Mouse (Mus musculus): Measurements from ENCODE around the gene Kat5.
A peak's percentile ranks its signal among the peaks of the same experiment; 100 is the strongest.

Gene Kat5

GRCm38 (mm10) chr19:5625311-5625710 lies 15.3 kb upstream of the Kat5 start:
- no peak for DNase-seq

DNA sequence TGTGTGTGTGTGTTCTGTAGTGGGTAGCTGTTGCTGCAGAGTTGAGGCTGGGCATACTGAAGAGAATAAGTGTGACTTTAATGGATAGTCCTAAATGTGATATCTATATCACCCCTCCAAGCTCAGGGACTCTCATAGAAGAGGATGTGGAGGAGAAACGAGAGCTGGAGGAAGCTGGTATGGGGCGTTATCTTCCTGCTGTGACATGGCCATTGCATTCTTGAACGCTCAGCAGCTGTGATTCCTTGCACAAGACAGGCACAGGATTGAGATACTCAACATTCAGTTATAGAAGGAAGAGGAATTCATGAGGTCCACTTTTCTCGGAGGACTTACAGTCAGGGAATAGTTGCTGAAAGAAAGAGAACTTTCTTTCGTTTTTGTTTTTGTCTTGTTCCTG lies 11.8 kb upstream of the Kat5 start:
- no peak for DNase-seq

GRCm38 (mm10) chr19:5620007-5620406 lies 10.0 kb upstream of the Kat5 start:
- no peak for DNase-seq

GRCm38 (mm10) chr19:5614953-5615352 lies 4.9 kb upstream of the Kat5 start:
- DNase-seq = no peak

GRCm38 (mm10) chr19:5612762-5613411 lies 2.9 kb upstream of the Kat5 start:
- no peak for DNase-seq

DNA sequence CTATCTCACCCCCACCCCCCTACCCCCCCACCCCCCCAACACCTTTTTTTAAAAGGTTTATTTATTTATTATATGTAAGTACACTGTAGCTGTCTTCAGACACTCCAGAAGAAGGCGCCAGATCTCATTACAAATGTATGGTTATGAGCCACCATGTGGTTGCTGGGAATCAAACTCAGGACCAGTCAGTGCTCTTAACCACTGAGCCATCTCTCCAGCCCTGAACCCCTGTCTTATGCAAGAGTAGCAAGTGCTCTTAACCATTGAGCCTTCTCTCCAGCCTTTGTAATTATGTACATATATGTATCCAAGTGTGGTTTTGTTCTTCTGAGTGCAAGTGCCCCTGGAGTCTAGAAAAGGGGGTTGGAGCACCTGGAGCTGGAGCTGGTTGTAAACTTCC lies 1.9 kb upstream of the Kat5 start:
- DNase-seq = peak; percentile 52

DNA sequence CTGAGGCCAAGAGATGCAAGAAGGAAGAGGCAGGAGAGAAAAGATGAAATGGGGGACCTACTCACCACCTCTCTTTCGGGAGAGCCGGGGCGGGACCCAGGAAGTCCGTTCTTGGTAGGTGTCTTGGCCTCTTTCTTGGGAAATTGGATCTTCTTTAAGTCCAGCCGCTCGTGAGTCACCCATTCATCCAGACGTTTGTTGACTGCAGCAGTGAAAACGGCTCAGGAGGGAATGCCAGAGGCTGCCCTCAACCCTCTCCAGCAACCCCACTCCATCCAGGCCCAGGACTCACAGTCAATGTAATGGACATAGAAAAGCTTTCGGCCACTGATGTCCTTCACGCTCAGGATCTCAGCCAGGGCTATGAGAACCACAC lies 878 bp downstream of the Kat5 start:
- no peak for DNase-seq

DNA sequence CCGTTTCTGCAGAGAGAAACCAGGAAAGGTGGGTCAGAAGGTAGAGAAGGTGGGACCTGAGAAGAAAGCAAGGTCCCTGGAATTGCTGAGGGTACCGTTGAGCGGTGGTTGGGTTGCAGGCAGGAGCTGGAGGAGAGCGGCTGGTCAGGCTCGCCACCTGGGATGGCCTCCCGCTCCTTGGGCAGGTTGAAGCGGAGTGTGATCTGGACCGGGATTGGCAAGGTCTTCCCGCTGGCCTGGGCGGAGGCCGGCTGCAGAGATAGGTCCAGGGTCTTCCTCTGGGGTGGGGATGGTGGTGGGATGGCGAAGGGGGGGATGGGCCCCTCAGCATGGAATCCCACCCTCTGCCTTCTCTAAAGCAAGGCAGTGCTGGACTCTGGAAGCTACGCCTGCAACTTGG lies 1.3 kb downstream of the Kat5 start:
- DNase-seq = no peak

- DNase-seq = no peak
These were observed 2.2 kb downstream of the Kat5 start for GRCm38 (mm10) chr19:5607705-5608410.

GRCm38 (mm10) chr19:5606196-5606595 lies 3.8 kb downstream of the Kat5 start:
- no peak for DNase-seq

GRCm38 (mm10) chr19:5605126-5605525 lies 4.9 kb downstream of the Kat5 start:
- DNase-seq = no peak

GRCm38 (mm10) chr19:5603664-5604063 lies 6.4 kb downstream of the Kat5 start:
- no peak for DNase-seq

- DNase-seq = peak; percentile 84
These were observed 8.1 kb downstream of the Kat5 start, which contains the start of gene Rnaseh2c for GRCm38 (mm10) chr19:5601752-5602541. TSS of gene Rnaseh2c (plus strand) at chr19:5601873.

DNA sequence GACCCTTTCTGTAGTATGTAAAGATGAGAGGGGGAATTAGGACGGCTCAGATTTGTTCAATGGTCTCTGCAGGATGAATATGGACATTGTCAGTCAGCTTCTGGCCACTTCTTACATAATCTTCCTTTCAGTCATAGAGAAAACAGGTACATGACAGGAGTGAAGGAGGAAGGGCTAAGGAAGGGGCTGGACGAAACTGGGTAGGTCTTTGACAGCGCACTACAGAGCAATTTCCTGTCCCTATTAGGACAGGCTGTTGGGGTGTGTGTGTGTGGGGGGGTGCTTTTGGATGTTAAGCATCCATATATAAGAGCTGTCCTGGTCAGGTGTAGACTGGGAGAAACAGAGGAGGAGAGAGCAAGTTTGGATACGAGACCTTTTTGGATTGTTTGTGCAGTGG lies 10.8 kb downstream of the Kat5 start:
- no peak for DNase-seq

DNA sequence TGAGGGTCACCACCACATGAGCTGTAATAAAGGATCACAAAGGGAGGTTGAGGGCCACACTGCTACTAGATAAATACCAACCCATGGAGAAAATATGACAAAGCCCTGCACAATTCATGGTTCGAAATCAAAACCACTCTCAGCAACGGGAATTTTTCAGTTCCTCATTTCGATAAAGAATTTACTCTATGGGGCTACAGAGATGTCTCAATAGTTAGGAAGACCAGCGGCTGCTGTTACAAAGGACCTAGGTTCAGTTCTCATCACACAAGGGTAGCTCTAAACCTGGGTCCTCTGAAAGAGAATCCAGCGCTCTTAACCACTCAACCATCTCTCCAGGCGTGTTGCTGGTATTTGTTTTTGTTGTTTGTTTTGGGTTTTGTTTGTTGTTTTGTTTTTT lies 18.1 kb downstream of the Kat5 start:
- no peak for DNase-seq

DNA sequence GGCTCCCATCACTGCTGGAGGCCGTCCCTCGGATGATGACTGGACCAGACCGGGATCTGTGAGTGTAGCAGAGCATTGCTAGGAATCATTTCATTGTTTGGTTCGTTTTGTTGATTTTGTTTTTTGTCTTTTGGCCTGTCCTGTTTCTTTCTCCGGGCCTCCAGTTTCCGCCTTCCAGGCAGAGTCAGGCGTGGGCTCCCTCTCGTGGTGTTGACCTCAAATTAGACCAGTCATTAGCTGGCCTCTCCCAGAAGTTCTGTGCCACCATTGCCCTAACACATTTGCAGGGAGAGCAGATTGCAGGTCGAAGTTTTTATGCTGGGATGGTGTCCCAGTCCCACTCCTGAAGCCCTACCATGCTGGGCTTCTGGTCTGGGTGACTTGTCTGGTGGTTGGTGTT lies 20.9 kb downstream of the Kat5 start:
- DNase-seq = no peak

GRCm38 (mm10) chr19:5581995-5582394 lies 28.0 kb downstream of the Kat5 start:
- DNase-seq = no peak

- DNase-seq = no peak
These were observed 29.3 kb downstream of the Kat5 start for GRCm38 (mm10) chr19:5580776-5581175.

GRCm38 (mm10) chr19:5579971-5580370 lies 30.1 kb downstream of the Kat5 start:
- DNase-seq = no peak

GRCm38 (mm10) chr19:5575336-5575735 lies 34.7 kb downstream of the Kat5 start:
- DNase-seq = no peak

DNA sequence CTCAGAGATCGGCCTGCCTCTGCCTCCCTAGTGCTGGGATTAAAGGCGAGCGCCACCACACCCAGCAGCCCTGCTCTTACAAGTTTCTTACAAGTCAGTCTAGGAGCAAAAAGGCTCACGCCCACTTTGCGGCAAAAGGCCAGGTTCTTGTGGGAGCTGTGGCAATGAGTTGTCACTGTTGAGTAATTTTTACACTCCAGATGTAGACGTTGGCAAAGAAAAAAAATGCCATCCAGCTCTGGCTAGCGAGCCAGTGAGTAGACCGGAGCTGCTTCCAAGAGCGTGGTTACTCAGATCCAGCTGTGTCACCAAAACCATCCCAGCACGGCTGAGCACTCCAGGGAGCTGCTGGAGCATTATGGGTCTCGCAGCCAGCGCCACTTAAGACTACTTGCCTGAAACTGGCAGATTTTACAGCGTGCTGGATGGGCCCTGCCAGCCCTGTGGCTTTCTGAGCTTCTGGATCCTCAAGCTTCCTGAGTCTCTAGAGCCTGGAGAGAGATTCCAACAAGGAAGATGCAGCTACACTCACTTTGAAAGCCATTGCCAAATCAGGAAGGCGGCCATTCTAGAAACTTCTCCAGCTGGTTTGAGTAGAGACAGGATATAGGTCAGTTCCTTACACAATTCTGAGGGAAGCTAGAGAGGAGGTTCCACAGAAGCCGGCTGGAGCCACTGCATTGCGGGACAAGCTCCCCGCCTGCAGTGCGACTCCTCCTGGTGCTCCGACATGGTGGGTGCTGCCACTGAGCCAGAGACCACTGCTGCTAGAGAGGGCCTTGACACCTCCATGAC lies 37.5 kb downstream of the Kat5 start:
- no peak for DNase-seq

- peak; percentile 48 for DNase-seq
These were observed 38.2 kb downstream of the Kat5 start for GRCm38 (mm10) chr19:5571831-5572230.
